Mouse (Mus musculus) CH12.LX (cell line): ENCODE data around the gene Hsbp1. TPM values are rescaled to one million over a fixed set of nuclear protein-coding genes. Genes with fewer than 3 reads are reported as not detected.
A peak's percentile ranks its signal among the peaks of the same experiment; 100 is the strongest.
"Not testable (repeated sequence)": the region's sequence is repeated elsewhere in the genome, so short reads cannot be mapped to it uniquely, and the experiment has no call there.

Experiments
- DNase-seq: peaks from one replicate; pipeline ENCODE4 v3.0.0-alpha.2; 2013; ENCODE audit errors: extremely low read depth
- H3K27ac ChIP-seq: 2 replicates; pipeline ENCODE4 v1.5.1; 2012; ENCODE audit warnings: low read depth, mild to moderate bottlenecking, control low read depth, moderate library complexity; ENCODE audit not compliant: insufficient read depth
- H3K27me3 ChIP-seq: replicated peaks from 2 replicates; pipeline ENCODE3; 2012; ENCODE audit warnings: inconsistent platforms
- H3K36me3 ChIP-seq, 2 experiments: replicated peaks in 1 of 2; 2 replicates each; pipeline versions ENCODE3 to v1.6.1; 2012; ENCODE audit warnings: inconsistent platforms in 1 of 2, low read length in 1 of 2, mild to moderate bottlenecking in 1 of 2, mixed read lengths in 1 of 2, moderate library complexity in 1 of 2; ENCODE audit not compliant: control insufficient read depth in 1 of 2, insufficient read depth in 1 of 2
- H3K4me1 ChIP-seq, 2 experiments: 2 replicates each; pipeline ENCODE4 v1.6.1; 2012; ENCODE audit warnings: inconsistent platforms in 1 of 2, moderate library complexity in 1 of 2; ENCODE audit not compliant: insufficient read depth in 2 of 2, control insufficient read depth in 1 of 2
- H3K4me2 ChIP-seq: 2 replicates; pipeline ENCODE4 v1.6.1; 2012; ENCODE audit warnings: low read depth, mild to moderate bottlenecking, control low read depth; ENCODE audit not compliant: poor library complexity, insufficient read depth, severe bottlenecking
- H3K4me3 ChIP-seq, 3 experiments: fragments of 150-350 bp in 1 of 3; sonication (generic) in 1 of 3; replicated peaks in 1 of 3; 2 replicates each; pipeline versions ENCODE3 to v1.5.1; 2011 to 2012; ENCODE audit warnings: low read depth in 2 of 3, low read length in 2 of 3, mild to moderate bottlenecking in 2 of 3, moderate library complexity in 2 of 3, control low read depth in 1 of 3, improper control_type of control experiment in 1 of 3, inconsistent platforms in 1 of 3, mixed read lengths in 1 of 3; ENCODE audit not compliant: poor library complexity in 1 of 3
- H3K79me2 ChIP-seq: replicated peaks from 2 replicates; pipeline ENCODE4 v1.6.1; 2012; ENCODE audit warnings: mild to moderate bottlenecking, moderate library complexity; ENCODE audit not compliant: control insufficient read depth, poor library complexity, insufficient read depth, severe bottlenecking; ENCODE audit errors: extremely low read depth
- H3K9ac ChIP-seq: 2 replicates; pipeline ENCODE4 v1.6.1; 2012; ENCODE audit warnings: low read depth, mild to moderate bottlenecking, control low read depth, moderate library complexity; ENCODE audit not compliant: insufficient read depth
- H3K9me3 ChIP-seq: replicated peaks from 2 replicates; pipeline ENCODE3; 2012; ENCODE audit warnings: low read length, inconsistent platforms, mixed read lengths
- CHD1 ChIP-seq: IDR thresholded peaks from 2 replicates; pipeline ENCODE4 v1.6.1; 2012; ENCODE audit warnings: low read depth, low read length, improper control_type of control experiment, inconsistent platforms
- CTCF ChIP-seq, 2 experiments: IDR thresholded peaks in 1 of 2; conservative IDR thresholded peaks in 1 of 2; 2 replicates each; pipeline ENCODE4 v1.5.1; 2011 to 2012; ENCODE audit warnings: low read depth in 2 of 2, low read length in 2 of 2, improper control_type of control experiment in 1 of 2, inconsistent platforms in 1 of 2, mild to moderate bottlenecking in 1 of 2, moderate library complexity in 1 of 2
- HCFC1 ChIP-seq: IDR thresholded peaks from 2 replicates; pipeline ENCODE4 v1.6.1; 2012; ENCODE audit warnings: low read depth, mild to moderate bottlenecking, inconsistent platforms, low read length, improper control_type of control experiment
- IRF4 ChIP-seq: IDR thresholded peaks from 2 replicates; pipeline ENCODE4 v1.6.1; 2014; ENCODE audit warnings: low read depth, mild to moderate bottlenecking, inconsistent platforms, low read length, improper control_type of control experiment
- NRF1 ChIP-seq: IDR thresholded peaks from 2 replicates; pipeline ENCODE4 v1.6.1; 2014; ENCODE audit warnings: low read depth, mild to moderate bottlenecking, inconsistent platforms, low read length, improper control_type of control experiment, moderate library complexity
- POLR2AphosphoS2 ChIP-seq: IDR thresholded peaks from 2 replicates; pipeline ENCODE4 v1.6.1; 2011; ENCODE audit warnings: low read depth, low read length, improper control_type of control experiment
- RAD21 ChIP-seq: IDR thresholded peaks from 2 replicates; pipeline ENCODE4 v1.6.1; 2011; ENCODE audit warnings: low read depth, mild to moderate bottlenecking, low read length, improper control_type of control experiment, moderate library complexity
- SMC3 ChIP-seq: IDR thresholded peaks from 2 replicates; pipeline ENCODE4 v1.6.1; 2011; ENCODE audit warnings: low read depth, low read length, improper control_type of control experiment
- ZNF384 ChIP-seq: IDR thresholded peaks from 2 replicates; pipeline ENCODE4 v1.6.1; 2012; ENCODE audit warnings: low read depth, low read length, improper control_type of control experiment, inconsistent platforms
- dilution Hi-C: fragments of 300-500 bp; cut with MboI; formaldehyde crosslinking; loops from 2 replicates; pipeline ENCODE4 v1.14.3; 2020; ENCODE audit warnings: low sequenced_read_pairs; ENCODE audit not compliant: extremely low pct_unique_long_range_greater_than_20kb, extremely low pct_ligation_motif_present
- in situ Hi-C: fragments of 300-500 bp; cut with MboI; formaldehyde crosslinking; loops from 3 replicates; pipeline ENCODE4 v1.14.3; 2019; ENCODE audit warnings: low sequenced_read_pairs, low pct_ligation_motif_present, low pct_unique_long_range_greater_than_20kb, mixed read lengths
- polyA plus RNA-seq: library from polyadenylated mRNA; unstranded; fragments of >175 nt; gene quantifications from 2 replicates; pipeline ENCODE4 v1.2.1, GENCODE M21; 2012; ENCODE audit warnings: low read depth; ENCODE audit not compliant: insufficient read length
- total RNA-seq, 2 experiments: library from RNA; depleted of rRNA; stranded (reverse); fragments of 300-350 nt in 1 of 2; fragments of >200 nt in 1 of 2; gene quantifications; 2 replicates each; pipeline ENCODE4 v1.2.3; 2012 to 2014

Gene Hsbp1
- total and polyA plus RNA-seq, 3 experiments: 55.8 to 66.9 (median 59.0) TPM

DNA sequence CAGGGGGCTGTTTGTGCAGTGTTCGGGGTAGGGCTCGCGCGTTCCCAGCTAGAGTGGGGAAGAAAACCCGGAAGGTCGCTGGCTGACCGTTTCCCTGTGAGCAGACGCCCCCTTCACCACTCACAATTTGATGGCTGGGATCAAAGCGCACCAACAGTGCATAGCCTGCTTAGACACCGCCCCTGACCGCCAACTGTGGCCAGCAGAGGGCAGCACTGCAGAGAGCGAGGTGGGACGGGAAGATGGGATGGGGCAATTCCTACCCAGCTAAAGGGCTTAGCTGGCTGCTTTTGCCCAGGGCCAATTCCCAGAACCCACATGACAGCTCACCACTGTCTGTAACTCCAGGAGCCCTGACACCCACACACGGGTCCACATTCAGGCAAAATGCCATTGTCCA is 14.5 kb downstream of the Hsbp1 start:
- dilution Hi-C loops: no loop called here
- TF ChIP-seq NRF1: no peak
- no peak for TF ChIP-seq HCFC1
- peak; percentile 37; the same call in 1 of the 2 replicates for TF ChIP-seq IRF4
- TF ChIP-seq CHD1: no peak
- TF ChIP-seq CTCF (conservative IDR thresholded peaks at IDR 0.05 in 1 of 2, IDR thresholded peaks at IDR 0.05 in 1 of 2; ENCODE audit: low read depth in 2 of 2, low read length in 2 of 2): peak; percentile 40 to 77; a peak in 3 of 4 replicates
- peak; percentile 60 for TF ChIP-seq SMC3
- peak; percentile 26 for TF ChIP-seq RAD21
- peak overlapping the region; percentile 16; the same call in 1 of the 2 replicates for H3K4me2 ChIP-seq
- peak; percentile 39 for DNase-seq
- H3K27me3 ChIP-seq: peaks cover 26% of the 10 kb centered on the region
- no peaks in the 10 kb centered on the region for H3K36me3 ChIP-seq
- H3K9me3 ChIP-seq: no peaks in the 10 kb centered on the region
- in situ Hi-C loops: no loop called here
- H3K27ac ChIP-seq: no peak overlapping the region
- no peaks in the 10 kb centered on the region for H3K79me2 ChIP-seq
- 0 out of 4 replicates have a peak, but pooled peaks cover 0 to 5% of the 10 kb centered on the region in 2 experiments for H3K4me1 ChIP-seq
- H3K4me3 ChIP-seq: no peak overlapping the region
- H3K9ac ChIP-seq: no peak overlapping the region

DNA sequence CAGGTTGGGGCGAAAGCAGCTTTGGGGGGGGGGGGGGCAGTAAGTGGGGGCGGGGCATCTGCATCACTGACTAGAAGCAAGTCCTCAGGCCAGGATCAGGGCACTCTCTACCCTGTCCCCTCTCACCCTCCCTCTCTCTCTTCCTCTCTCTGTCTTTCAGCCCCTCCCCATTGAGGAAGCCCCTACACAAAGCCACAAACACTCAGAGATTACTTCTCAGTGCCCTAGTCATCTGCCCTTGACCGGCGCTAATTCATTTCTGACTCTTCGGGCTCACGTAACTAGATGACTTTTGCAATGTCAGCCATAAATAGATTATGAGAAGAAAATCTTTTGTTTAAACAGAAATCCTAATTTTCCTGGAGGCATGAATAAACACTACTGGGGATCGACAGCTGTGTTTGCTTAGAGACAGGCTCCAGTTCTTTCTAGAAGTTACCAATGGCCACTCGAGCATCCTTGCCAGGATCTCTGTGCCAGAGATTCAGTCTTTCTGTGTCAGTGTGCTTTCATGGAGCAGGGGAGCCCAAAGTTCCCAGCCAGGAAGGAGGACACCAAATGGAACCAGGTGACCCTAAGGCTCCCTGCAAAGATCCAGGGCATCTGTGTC is 16.5 kb downstream of the Hsbp1 start:
- no peak overlapping the region for H3K4me3 ChIP-seq
- H3K9me3 ChIP-seq: no peaks in the 10 kb centered on the region
- dilution Hi-C loops: no loop called here
- H3K4me1 ChIP-seq: no peaks in the 10 kb centered on the region
- DNase-seq: no peak
- H3K36me3 ChIP-seq: no peaks in the 10 kb centered on the region
- in situ Hi-C loops: no loop called here
- no peak overlapping the region for H3K4me2 ChIP-seq
- no peaks in the 10 kb centered on the region for H3K79me2 ChIP-seq
- H3K27me3 ChIP-seq: peaks cover 39% of the 10 kb centered on the region
- no peak overlapping the region for H3K9ac ChIP-seq
- no peak overlapping the region for H3K27ac ChIP-seq
- TF ChIP-seq ZNF384 (no peak), POLR2AphosphoS2 (no peak)

GRCm38 (mm10) chr8:119374716-119375115 is 30.4 kb downstream of the Hsbp1 start:
- H3K4me3 ChIP-seq, in situ Hi-C loops, H3K4me2 ChIP-seq, H3K36me3 ChIP-seq, H3K27ac ChIP-seq, DNase-seq, dilution Hi-C loops, H3K79me2 ChIP-seq, H3K9ac ChIP-seq, H3K4me1 ChIP-seq, H3K9me3 ChIP-seq: not testable (repeated sequence)
- peaks cover 30% of the 10 kb centered on the region for H3K27me3 ChIP-seq
